Mouse (Mus musculus): Measurements from ENCODE around the gene Igf2r. TPM values are rescaled to one million over a fixed set of nuclear protein-coding genes. Genes with fewer than 3 reads are reported as not detected.

Gene Igf2r
- 2.5 and 8.3 TPM in 2 replicates for polyA plus RNA-seq (2011; ENCODE audit: insufficient read depth, insufficient read length, low replicate concordance, missing spikeins)

- Histone ChIP-seq H3K4me3 (replicated peaks; ENCODE audit: control insufficient read depth, low read depth, low read length) (peak within 1 kb of the TSS; percentile 90), H3K27ac (ENCODE audit: control insufficient read depth, insufficient read depth, low read depth, low read length, poor library complexity) (peak within 1 kb of the TSS; percentile 57), H3K4me1 (ENCODE audit: control insufficient read depth, insufficient read depth, low read length) (no peaks in the 10 kb centered on the region)
- 76% methylated on average over 67 of the region's 67 CpGs for WGBS
- TF ChIP-seq CTCF (IDR thresholded peaks at IDR 0.05; ENCODE audit: control insufficient read depth, insufficient read depth, low read length) (no peak), POLR2A (IDR thresholded peaks at IDR 0.05; ENCODE audit: borderline replicate concordance, control insufficient read depth, low read depth, low read length) (peak; percentile 55; the same call in 1 of the 2 replicates)
Measured at GRCm38 (mm10) chr17:12769380-12769921, at the start of gene Igf2r. Igf2r (minus strand) TSS chr17:12769664.

DNA sequence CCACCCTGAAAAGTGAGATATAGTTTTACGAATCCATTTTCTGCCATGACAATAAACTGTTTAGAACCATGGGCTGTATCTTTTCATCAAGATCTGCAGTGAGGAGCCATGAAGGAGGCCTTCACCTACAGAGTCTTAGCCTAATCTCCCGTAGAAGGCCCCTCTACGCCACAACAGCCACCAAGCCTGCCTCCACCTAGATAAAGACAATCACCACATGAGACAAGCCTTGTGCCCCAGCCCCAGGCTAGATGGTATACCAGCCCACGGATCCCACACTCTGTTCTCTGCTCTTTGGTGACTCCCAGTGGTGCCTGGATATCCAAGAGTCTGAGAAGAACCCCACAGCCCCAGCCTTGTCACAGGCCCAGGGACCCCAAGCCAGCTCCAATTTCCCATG, 46.4 kb upstream of the Igf2r start:
- 76% methylated on average over 4 of the region's 4 CpGs for whole genome bisulfite sequencing
- Histone ChIP-seq H3K4me3 (replicated peaks; ENCODE audit: control insufficient read depth, low read depth, low read length) (no peak overlapping the region), H3K4me1 (ENCODE audit: control insufficient read depth, insufficient read depth, low read length) (no peaks in the 10 kb centered on the region; the same call in 1 of the 2 replicates), H3K27ac (ENCODE audit: control insufficient read depth, insufficient read depth, low read depth, low read length, poor library complexity) (no peak overlapping the region)
- TF ChIP-seq POLR2A (IDR thresholded peaks at IDR 0.05; ENCODE audit: borderline replicate concordance, control insufficient read depth, low read depth, low read length), result no peak
- no peak for TF ChIP-seq CTCF (IDR thresholded peaks at IDR 0.05; ENCODE audit: control insufficient read depth, insufficient read depth, low read length)

DNA sequence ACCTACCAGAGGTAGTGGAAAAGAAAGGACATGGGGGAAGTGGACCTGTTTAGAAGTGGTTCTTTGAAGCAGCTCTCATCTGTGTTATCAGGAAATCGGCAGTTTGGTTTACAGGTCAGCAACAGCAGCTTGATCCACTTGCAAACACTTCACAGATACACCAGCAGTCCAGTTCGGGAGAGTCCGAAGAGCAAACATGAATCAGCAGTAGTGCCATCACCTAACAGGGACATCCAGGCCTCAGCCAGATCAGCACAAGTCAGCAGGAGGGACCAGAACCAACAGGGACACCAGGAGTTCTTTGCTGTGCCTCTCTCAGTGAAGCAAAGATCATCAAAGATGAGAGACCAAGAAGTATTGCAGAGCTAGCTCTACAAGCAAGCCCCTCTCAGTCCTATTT, 45.0 kb upstream of the Igf2r start:
- H3K4me3 ChIP-seq (replicated peaks; ENCODE audit: control insufficient read depth, low read depth, low read length), result no peak overlapping the region
- WGBS, result 72% methylated on average over 3 of the region's 3 CpGs
- no peak overlapping the region for H3K27ac ChIP-seq (ENCODE audit: control insufficient read depth, insufficient read depth, low read depth, low read length, poor library complexity)
- TF ChIP-seq CTCF (IDR thresholded peaks at IDR 0.05; ENCODE audit: control insufficient read depth, insufficient read depth, low read length), result no peak
- no peak for TF ChIP-seq POLR2A (IDR thresholded peaks at IDR 0.05; ENCODE audit: borderline replicate concordance, control insufficient read depth, low read depth, low read length)
- no peaks in the 10 kb centered on the region; the same call in 1 of the 2 replicates for H3K4me1 ChIP-seq (ENCODE audit: control insufficient read depth, insufficient read depth, low read length)

GRCm38 (mm10) chr17:12810973-12811303, 41.5 kb upstream of the Igf2r start:
- TF ChIP-seq CTCF (IDR thresholded peaks at IDR 0.05; ENCODE audit: control insufficient read depth, insufficient read depth, low read length) (no peak), POLR2A (IDR thresholded peaks at IDR 0.05; ENCODE audit: borderline replicate concordance, control insufficient read depth, low read depth, low read length) (no peak)
- no peak overlapping the region for H3K4me3 ChIP-seq (replicated peaks; ENCODE audit: control insufficient read depth, low read depth, low read length)
- no peak overlapping the region for H3K27ac ChIP-seq (ENCODE audit: control insufficient read depth, insufficient read depth, low read depth, low read length, poor library complexity)
- WGBS, result 73% methylated on average over 1 of the region's 1 CpGs
- no peaks in the 10 kb centered on the region for H3K4me1 ChIP-seq (ENCODE audit: control insufficient read depth, insufficient read depth, low read length)

DNA sequence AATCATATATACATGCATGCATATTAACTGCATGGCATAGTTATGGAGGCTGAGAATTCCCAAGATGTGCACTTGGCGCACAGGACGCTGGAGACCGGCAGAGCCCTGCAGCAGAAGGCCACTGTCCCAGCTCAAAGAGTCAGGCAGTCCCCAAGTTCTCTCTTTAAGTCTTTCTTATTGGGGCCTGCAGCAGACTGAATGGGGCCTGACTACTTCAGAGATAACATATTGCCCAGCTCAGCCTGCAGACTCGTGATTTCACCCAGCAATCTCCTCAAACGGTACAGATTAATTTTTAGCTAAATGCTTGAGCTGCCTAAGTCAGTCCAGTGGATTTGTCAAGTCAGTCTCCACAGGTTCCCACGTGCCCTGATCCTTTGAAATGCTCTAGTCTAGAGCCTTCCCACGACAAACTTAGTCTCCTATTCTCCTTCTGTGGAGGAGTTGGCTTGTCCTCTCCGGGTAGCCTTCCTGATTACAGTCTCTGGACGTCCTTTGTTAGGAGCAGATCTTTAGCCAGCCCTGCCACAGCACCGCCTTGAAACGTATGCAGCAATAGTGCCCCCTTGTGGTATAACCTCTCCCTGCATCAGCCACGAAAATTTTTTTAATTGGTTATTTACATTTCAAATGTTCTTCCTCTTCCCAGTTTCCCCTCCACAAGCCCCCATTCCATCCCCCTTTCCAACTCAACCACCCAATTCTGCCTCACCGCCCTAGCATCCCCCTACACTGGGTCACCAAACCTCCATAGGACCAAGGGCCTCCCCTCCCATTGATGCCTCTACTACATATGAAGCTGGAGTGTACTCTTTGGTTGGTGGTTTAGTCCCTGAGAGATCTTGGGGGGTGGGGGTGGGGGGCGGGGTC, 40.9 kb upstream of the Igf2r start:
- WGBS, result 27% methylated on average over 14 of the region's 14 CpGs
- H3K4me3 ChIP-seq (replicated peaks; ENCODE audit: control insufficient read depth, low read depth, low read length), result no peak overlapping the region
- peak; percentile 79 for TF ChIP-seq CTCF (IDR thresholded peaks at IDR 0.05; ENCODE audit: control insufficient read depth, insufficient read depth, low read length)
- no peak for TF ChIP-seq POLR2A (IDR thresholded peaks at IDR 0.05; ENCODE audit: borderline replicate concordance, control insufficient read depth, low read depth, low read length)
- H3K27ac ChIP-seq (ENCODE audit: control insufficient read depth, insufficient read depth, low read depth, low read length, poor library complexity), result no peak overlapping the region
- H3K4me1 ChIP-seq (ENCODE audit: control insufficient read depth, insufficient read depth, low read length), result no peaks in the 10 kb centered on the region

GRCm38 (mm10) chr17:12808851-12809250, 39.4 kb upstream of the Igf2r start:
- TF ChIP-seq CTCF (IDR thresholded peaks at IDR 0.05; ENCODE audit: control insufficient read depth, insufficient read depth, low read length), result no peak
- TF ChIP-seq POLR2A (IDR thresholded peaks at IDR 0.05; ENCODE audit: borderline replicate concordance, control insufficient read depth, low read depth, low read length), result no peak
- Histone ChIP-seq H3K27ac (ENCODE audit: control insufficient read depth, insufficient read depth, low read depth, low read length, poor library complexity) (no peak overlapping the region), H3K4me3 (replicated peaks; ENCODE audit: control insufficient read depth, low read depth, low read length) (no peak overlapping the region), H3K4me1 (ENCODE audit: control insufficient read depth, insufficient read depth, low read length) (no peaks in the 10 kb centered on the region)
- WGBS, result 82% methylated on average over 6 of the region's 6 CpGs

- no peak for TF ChIP-seq CTCF (IDR thresholded peaks at IDR 0.05; ENCODE audit: control insufficient read depth, insufficient read depth, low read length)
- TF ChIP-seq POLR2A (IDR thresholded peaks at IDR 0.05; ENCODE audit: borderline replicate concordance, control insufficient read depth, low read depth, low read length), result no peak
Measured at GRCm38 (mm10) chr17:12804584-12805445, 35.4 kb upstream of the Igf2r start.

More at GRCm38 (mm10) chr17:12804584-12805445, 35.4 kb upstream of the Igf2r start:
- Histone ChIP-seq H3K27ac (ENCODE audit: control insufficient read depth, insufficient read depth, low read depth, low read length, poor library complexity) (no peak overlapping the region), H3K4me1 (ENCODE audit: control insufficient read depth, insufficient read depth, low read length) (no peaks in the 10 kb centered on the region), H3K4me3 (replicated peaks; ENCODE audit: control insufficient read depth, low read depth, low read length) (no peak overlapping the region)

All from bone marrow, adult 2 months (tissue).